Mouse (Mus musculus) stomach, postnatal 0 days (tissue): ENCODE data around the gene Luzp2.

ENCODE experiments used
- CTCF ChIP-seq: IDR thresholded peaks from 2 replicates; pipeline ENCODE4 v1.5.1; 2016; ENCODE audit warnings: antibody characterized with exemption, low read depth, mild to moderate bottlenecking, moderate library complexity
- EP300 ChIP-seq: optimal IDR thresholded peaks from 2 replicates; pipeline ENCODE3; 2016; ENCODE audit warnings: antibody characterized with exemption

DNA sequence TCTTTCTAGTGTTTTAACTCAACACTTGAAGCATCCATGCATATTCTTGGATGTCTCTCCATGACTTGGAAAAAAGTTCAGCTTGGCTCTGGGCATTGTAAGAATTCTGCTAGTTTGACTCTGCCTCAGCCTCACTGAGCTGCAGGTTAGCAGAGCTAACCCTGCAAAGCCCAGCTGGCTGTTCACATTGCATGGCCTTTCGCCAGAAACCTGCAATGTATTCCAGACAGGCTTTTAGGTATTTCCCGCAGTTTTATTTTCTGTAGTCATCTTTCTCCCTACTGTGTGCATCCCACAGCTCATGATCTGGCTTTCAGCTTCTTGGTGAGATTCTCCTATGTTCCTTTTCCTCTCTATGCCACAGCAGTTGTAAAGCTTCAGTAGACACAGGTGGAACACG is 6.5 kb upstream of the Luzp2 start:
- TF ChIP-seq CTCF (no peak), EP300 (no peak)
